20 mouse cellular contexts compared by ENCODE assay signal in the genomic region with DNA sequence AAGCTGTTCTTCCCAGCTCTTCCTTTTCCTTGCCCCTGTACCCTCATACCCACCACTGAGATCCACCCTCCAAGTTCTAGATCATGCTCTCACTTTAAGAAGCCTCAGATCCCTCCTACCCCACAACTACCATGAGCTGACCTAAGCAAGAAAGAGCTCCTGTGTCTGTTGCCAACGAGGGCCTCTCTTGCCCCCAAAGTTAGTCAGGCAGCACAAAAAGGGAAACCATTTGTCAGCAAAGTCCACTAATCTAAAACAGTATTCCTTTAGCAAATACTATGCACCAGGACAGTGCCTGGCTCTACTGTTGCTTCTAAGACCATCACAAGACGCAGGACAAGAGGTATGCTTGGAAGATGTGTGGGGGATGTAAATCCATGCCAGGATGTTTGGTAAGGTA.
A peak's percentile ranks its signal among the peaks of the same experiment; 100 is the strongest.
DNase-seq lines count a peak whose midpoint lies in the region; ATAC-seq and TF ChIP-seq lines count a peak whose summit lies in the region.
"Had no signal": no experiment of that assay in that cellular context is flagged by ENCODE, and none has a peak within 500 bp of the region (broad histone marks: within the 10 kb centered on the region; RNA-seq: fewer than 3 reads in every experiment).

No protein-coding gene starts in this region.

- H3K9ac ChIP-seq in heart, adult 2 months (ENCODE audit: low read depth, low read length), result no peak overlapping the region
- H3K9ac ChIP-seq in heart, embryonic 12.5 days, result no peak overlapping the region
- H3K9ac ChIP-seq in kidney, embryonic 15.5 days, result no peak overlapping the region
- H3K9ac ChIP-seq in kidney, embryonic 16.5 days (replicated peaks; ENCODE audit: low read length), result no peak overlapping the region
- H3K9ac ChIP-seq: embryonic facial prominence, embryonic 12.5 days; forebrain, embryonic 15.5 days; hindbrain, embryonic 15.5 days had no signal

- no peaks in the 10 kb centered on the region for H3K27me3 ChIP-seq in heart, adult 2 months (ENCODE audit: control insufficient read depth, insufficient read depth, low read length)
- no peaks in the 10 kb centered on the region for H3K27me3 ChIP-seq in heart, embryonic 12.5 days (replicated peaks)
- H3K27me3 ChIP-seq in kidney, embryonic 15.5 days, result no peaks in the 10 kb centered on the region
- no peaks in the 10 kb centered on the region for H3K27me3 ChIP-seq in kidney, embryonic 16.5 days (ENCODE audit: insufficient read depth, low read length)
- H3K27me3 ChIP-seq in testis, adult 2 months (ENCODE audit: control insufficient read depth, insufficient read depth, low read length), result no peaks in the 10 kb centered on the region
- H3K27me3 ChIP-seq: embryonic facial prominence, embryonic 12.5 days; forebrain, embryonic 15.5 days; hindbrain, embryonic 15.5 days had no signal

- peaks cover 42% of the 10 kb centered on the region for H3K4me1 ChIP-seq in heart, adult 2 months (ENCODE audit: control insufficient read depth, insufficient read depth, low read length)
- H3K4me1 ChIP-seq in heart, embryonic 12.5 days (replicated peaks), result peaks cover 69% of the 10 kb centered on the region
- H3K4me1 ChIP-seq in kidney, embryonic 15.5 days, result peaks cover 47% of the 10 kb centered on the region
- peaks cover 44% of the 10 kb centered on the region for H3K4me1 ChIP-seq in kidney, embryonic 16.5 days (ENCODE audit: insufficient read depth, low read length)
- peaks cover 10% of the 10 kb centered on the region for H3K4me1 ChIP-seq in testis, adult 2 months (ENCODE audit: control insufficient read depth, insufficient read depth, low read length)

- ATAC-seq in heart, embryonic 12.5 days (ENCODE audit: insufficient number of reproducible peaks, low FRiP score), result no peak
- no peak for ATAC-seq in kidney, embryonic 15.5 days (replicated peaks; ENCODE audit: low FRiP score)
- ATAC-seq in kidney, embryonic 16.5 days (ENCODE audit: low FRiP score, low TSS enrichment), result no peak
- ATAC-seq: CD4-positive, CD25-positive, alpha-beta regulatory T cell, adult 4 months; forebrain, embryonic 15.5 days had no signal

- H3K4me3 ChIP-seq in heart, adult 2 months, result no peak overlapping the region
- H3K4me3 ChIP-seq in heart, embryonic 12.5 days, result no peak overlapping the region
- no peak overlapping the region for H3K4me3 ChIP-seq in kidney, embryonic 15.5 days (replicated peaks)
- H3K4me3 ChIP-seq in kidney, embryonic 16.5 days (ENCODE audit: low read length), result no peak overlapping the region
- H3K4me3 ChIP-seq in testis, adult 2 months (ENCODE audit: control insufficient read depth, low read depth, low read length), result peak overlapping the region; percentile 43
- H3K4me3 ChIP-seq: embryonic facial prominence, embryonic 12.5 days; forebrain, embryonic 15.5 days; hindbrain, embryonic 15.5 days had no signal

- H3K79me2 ChIP-seq in heart, adult 2 months (replicated peaks; ENCODE audit: control insufficient read depth, insufficient read depth, low read length), result peaks cover 1% of the 10 kb centered on the region; the same call in 1 of the 2 replicates

- H3K27ac ChIP-seq in heart, adult 2 months, result 0 out of 2 replicates have a peak overlapping the region, but pooled peaks have one; percentile 2
- no peak overlapping the region for H3K27ac ChIP-seq in heart, embryonic 12.5 days (ENCODE audit: poor library complexity, severe bottlenecking)
- H3K27ac ChIP-seq in kidney, embryonic 15.5 days, result peak overlapping the region; percentile 85; the same call in 1 of the 2 replicates
- no peak overlapping the region; the same call in 1 of the 2 replicates for H3K27ac ChIP-seq in kidney, embryonic 16.5 days (ENCODE audit: low read length)
- no peak overlapping the region for H3K27ac ChIP-seq in testis, adult 2 months (ENCODE audit: control insufficient read depth, insufficient read depth, low read depth, low read length)
- H3K27ac ChIP-seq: embryonic facial prominence, embryonic 12.5 days; forebrain, embryonic 15.5 days; hindbrain, embryonic 15.5 days had no signal

- TF ChIP-seq POLR2A in heart, adult 2 months (IDR thresholded peaks at IDR 0.05; ENCODE audit: insufficient read depth, low read depth, low read length), result no peak
- no peak for TF ChIP-seq POLR2A in testis, adult 2 months (IDR thresholded peaks at IDR 0.05; ENCODE audit: control insufficient read depth, low read depth, low read length)

- TF ChIP-seq CTCF in heart, adult 2 months (IDR thresholded peaks at IDR 0.05), result no peak
- no peak for TF ChIP-seq CTCF in testis, adult 2 months (IDR thresholded peaks at IDR 0.05; ENCODE audit: control insufficient read depth, insufficient read depth, insufficient replicate concordance, low read depth, low read length)

- H3K9me3 ChIP-seq in heart, embryonic 12.5 days (replicated peaks), result no peaks in the 10 kb centered on the region
- H3K9me3 ChIP-seq in kidney, embryonic 15.5 days (replicated peaks), result no peaks in the 10 kb centered on the region
- no peaks in the 10 kb centered on the region for H3K9me3 ChIP-seq in kidney, embryonic 16.5 days (ENCODE audit: low read length)
- H3K9me3 ChIP-seq: embryonic facial prominence, embryonic 12.5 days; forebrain, embryonic 15.5 days; G1E; hindbrain, embryonic 15.5 days had no signal

- H3K4me2 ChIP-seq in heart, embryonic 12.5 days, result no peak overlapping the region
- H3K4me2 ChIP-seq in kidney, embryonic 15.5 days, result no peak overlapping the region
- no peak overlapping the region for H3K4me2 ChIP-seq in kidney, embryonic 16.5 days (replicated peaks; ENCODE audit: low read depth, low read length)
- H3K4me2 ChIP-seq: embryonic facial prominence, embryonic 12.5 days; forebrain, embryonic 15.5 days; hindbrain, embryonic 15.5 days had no signal

- TF ChIP-seq EP300 in heart, adult 2 months (IDR thresholded peaks at IDR 0.05; ENCODE audit: insufficient read depth, low read depth, low read length), result no peak

- intact Hi-C loops in heart, adult 2 months (cut with DNase I), result loop anchor here (5.0 kb wide), 1 partner anchor 135 kb away; no protein-coding TSS in a partner anchor

- no peak for DNase-seq in heart, adult 2 months
- DNase-seq in kidney, adult 11 months, result peak; percentile 63
- no peak for DNase-seq in kidney, postnatal 14 days
- DNase-seq in testis, postnatal 14 days (ENCODE audit: low spot score), result no peak
- DNase-seq: adrenal gland, postnatal 10 days; B cell, adult 2 months; cerebellum, adult 11-12 months; cerebellum, adult 9-10 months; cerebellum, postnatal 25 days; gastrocnemius, postnatal 36 days; heart, adult 11 months had no signal

- WGBS in heart, adult 2 months, result 81% methylated on average over 2 of the region's 2 CpGs
- WGBS in heart, embryonic 12.5 days, result 72% methylated on average over 2 of the region's 2 CpGs
- 75% methylated on average over 2 of the region's 2 CpGs for WGBS in kidney, embryonic 15.5 days
- 70% methylated on average over 2 of the region's 2 CpGs for WGBS in kidney, embryonic 16.5 days

- H3K36me3 ChIP-seq in heart, adult 2 months (ENCODE audit: control insufficient read depth, insufficient read depth, low read length), result peaks cover 39% of the 10 kb centered on the region
- no peaks in the 10 kb centered on the region for H3K36me3 ChIP-seq in heart, embryonic 12.5 days
- no peaks in the 10 kb centered on the region for H3K36me3 ChIP-seq in kidney, embryonic 15.5 days
- no peaks in the 10 kb centered on the region for H3K36me3 ChIP-seq in kidney, embryonic 16.5 days (ENCODE audit: insufficient read depth, low read length)
- H3K36me3 ChIP-seq in testis, adult 2 months (ENCODE audit: control insufficient read depth, insufficient read depth, low read length), result no peaks in the 10 kb centered on the region
- H3K36me3 ChIP-seq: embryonic facial prominence, embryonic 12.5 days; forebrain, embryonic 15.5 days; hindbrain, embryonic 15.5 days had no signal

Comparison
In these comparisons a context has a peak if more than half of its experiments do, and no peak if none do; other contexts are left out.
1. H3K27ac ChIP-seq: peak in heart, adult 2 months (single experiment) and kidney, embryonic 15.5 days (single experiment); none in heart, embryonic 12.5 days (single experiment), kidney, embryonic 16.5 days (single experiment) and testis, adult 2 months (single experiment).